Comparison of ENCODE assay signal across 8 mouse cellular contexts in genomic region chr2:156233275-156233948, GRCm38 (mm10). TPM values are rescaled to one million over a fixed set of nuclear protein-coding genes. Genes with fewer than 3 reads are reported as not detected.
DNase-seq lines count a peak whose midpoint lies in the region; ATAC-seq and TF ChIP-seq lines count a peak whose summit lies in the region.

No protein-coding gene starts in this region.

- H3K79me2 ChIP-seq in heart, adult 2 months (replicated peaks; ENCODE audit: control insufficient read depth, insufficient read depth, low read length), result peaks cover 4% of the 10 kb centered on the region; the same call in 1 of the 2 replicates

- intact Hi-C loops in heart, adult 2 months (cut with DNase I), result no loop called here

- H3K27me3 ChIP-seq in heart, adult 2 months (ENCODE audit: control insufficient read depth, insufficient read depth, low read length), result no peaks in the 10 kb centered on the region
- H3K27me3 ChIP-seq in heart, embryonic 12.5 days (replicated peaks), result no peaks in the 10 kb centered on the region
- no peaks in the 10 kb centered on the region for H3K27me3 ChIP-seq in embryonic facial prominence, embryonic 12.5 days
- no peaks in the 10 kb centered on the region for H3K27me3 ChIP-seq in stomach, postnatal 0 days (ENCODE audit: control insufficient read depth, insufficient read depth, low read length)

- H3K9me3 ChIP-seq in heart, embryonic 12.5 days (replicated peaks), result no peaks in the 10 kb centered on the region
- no peaks in the 10 kb centered on the region for H3K9me3 ChIP-seq in embryonic facial prominence, embryonic 12.5 days
- H3K9me3 ChIP-seq in stomach, postnatal 0 days (ENCODE audit: control insufficient read depth, low read length), result no peaks in the 10 kb centered on the region

- WGBS in heart, adult 2 months, result 80% methylated on average over 3 of the region's 3 CpGs
- 83% methylated on average over 3 of the region's 3 CpGs for WGBS in heart, embryonic 12.5 days
- 35% methylated on average over 3 of the region's 3 CpGs for WGBS in embryonic facial prominence, embryonic 12.5 days
- 76% methylated on average over 3 of the region's 3 CpGs for WGBS in stomach, postnatal 0 days

- DNase-seq in heart, adult 2 months, result peak in 1 of 2 experiments; percentile 19
- DNase-seq in layer of hippocampus, postnatal 14 days (ENCODE audit: low spot score in 2 of 2), result peak; percentile 64 to 88
- peak; percentile 68 to 84 for DNase-seq in right cerebral cortex, postnatal 36 days (ENCODE audit: low spot score in 2 of 2)
- no peak for DNase-seq in thymus, postnatal 4 days
- DNase-seq in adrenal gland, adult 18-20 months (ENCODE audit: low spot score in 2 of 2), result no peak
- DNase-seq in stomach, postnatal 0 days (ENCODE audit: low spot score), result no peak

- peak overlapping the region; percentile 38; the same call in 1 of the 2 replicates for H3K27ac ChIP-seq in heart, adult 2 months
- no peak overlapping the region for H3K27ac ChIP-seq in heart, embryonic 12.5 days (ENCODE audit: poor library complexity, severe bottlenecking)
- peak overlapping the region; percentile 67; the same call in 1 of the 2 replicates for H3K27ac ChIP-seq in embryonic facial prominence, embryonic 12.5 days
- no peak overlapping the region for H3K27ac ChIP-seq in stomach, postnatal 0 days (replicated peaks)

- peaks cover 2% of the 10 kb centered on the region; the same call in 1 of the 2 replicates for H3K36me3 ChIP-seq in heart, adult 2 months (ENCODE audit: control insufficient read depth, insufficient read depth, low read length)
- H3K36me3 ChIP-seq in heart, embryonic 12.5 days, result peaks cover 73% of the 10 kb centered on the region
- peaks cover 42% of the 10 kb centered on the region for H3K36me3 ChIP-seq in embryonic facial prominence, embryonic 12.5 days
- H3K36me3 ChIP-seq in stomach, postnatal 0 days (ENCODE audit: control insufficient read depth, insufficient read depth, low read length), result no peaks in the 10 kb centered on the region

- no peak for ATAC-seq in heart, embryonic 12.5 days (ENCODE audit: insufficient number of reproducible peaks, low FRiP score)
- ATAC-seq in embryonic facial prominence, embryonic 12.5 days (ENCODE audit: insufficient number of reproducible peaks, insufficient read depth, low FRiP score, low TSS enrichment), result no peak
- ATAC-seq in stomach, postnatal 0 days (ENCODE audit: low FRiP score, low TSS enrichment), result no peak

- H3K9ac ChIP-seq in heart, adult 2 months (ENCODE audit: low read depth, low read length), result no peak overlapping the region
- H3K9ac ChIP-seq in heart, embryonic 12.5 days, result no peak overlapping the region
- H3K9ac ChIP-seq in embryonic facial prominence, embryonic 12.5 days, result no peak overlapping the region
- no peak overlapping the region for H3K9ac ChIP-seq in stomach, postnatal 0 days (ENCODE audit: low read length)

- no peak for TF ChIP-seq CTCF in heart, adult 2 months (IDR thresholded peaks at IDR 0.05)
- TF ChIP-seq CTCF in stomach, postnatal 0 days (IDR thresholded peaks at IDR 0.05; ENCODE audit: low read depth), result no peak

- H3K4me3 ChIP-seq in heart, adult 2 months, result no peak overlapping the region
- no peak overlapping the region for H3K4me3 ChIP-seq in heart, embryonic 12.5 days
- H3K4me3 ChIP-seq in embryonic facial prominence, embryonic 12.5 days, result no peak overlapping the region
- H3K4me3 ChIP-seq in stomach, postnatal 0 days (ENCODE audit: low read depth, low read length), result no peak overlapping the region

- no peak overlapping the region for H3K4me2 ChIP-seq in heart, embryonic 12.5 days
- no peak overlapping the region for H3K4me2 ChIP-seq in embryonic facial prominence, embryonic 12.5 days (replicated peaks)
- no peak overlapping the region for H3K4me2 ChIP-seq in stomach, postnatal 0 days (replicated peaks; ENCODE audit: low read depth)

- peaks cover 2% of the 10 kb centered on the region for H3K4me1 ChIP-seq in heart, adult 2 months (ENCODE audit: control insufficient read depth, insufficient read depth, low read length)
- H3K4me1 ChIP-seq in heart, embryonic 12.5 days (replicated peaks), result no peaks in the 10 kb centered on the region
- H3K4me1 ChIP-seq in embryonic facial prominence, embryonic 12.5 days, result peaks cover 10% of the 10 kb centered on the region
- no peaks in the 10 kb centered on the region for H3K4me1 ChIP-seq in stomach, postnatal 0 days (replicated peaks; ENCODE audit: control insufficient read depth, insufficient read depth)

- TF ChIP-seq POLR2A in heart, adult 2 months (IDR thresholded peaks at IDR 0.05; ENCODE audit: insufficient read depth, low read depth, low read length), result no peak

- no peak for TF ChIP-seq EP300 in heart, adult 2 months (IDR thresholded peaks at IDR 0.05; ENCODE audit: insufficient read depth, low read depth, low read length)
- no peak for TF ChIP-seq EP300 in stomach, postnatal 0 days (optimal IDR thresholded peaks at IDR 0.05)

RNA-seq across cellular contexts. Expression of gene Phf20, which starts 37.1 kb away (rescaled TPM):
- total RNA-seq in heart, adult 2 months (2021), result 10 to 100 TPM; 15.6 to 20.0 TPM
- 7.1 and 8.9 TPM in 2 replicates for polyA plus RNA-seq in heart, adult 2 months (2012; rRNA removed)
- polyA plus RNA-seq in heart, embryonic 12.5 days (2016; fragmentation: Nextera tagmentation; extraction: Ambion mirVana), result 52.5 and 54.5 TPM in 2 replicates
- polyA plus RNA-seq in embryonic facial prominence, embryonic 12.5 days (2016; fragmentation: Nextera tagmentation; extraction: Ambion mirVana), result 82.0 and 85.6 TPM in 2 replicates
- 10 to 100 TPM; 76.5 to 77.4 TPM for total RNA-seq in layer of hippocampus, postnatal 14 days (2021)
- total RNA-seq in adrenal gland, adult 18-20 months (2021), result 10 to 100 TPM; 32.3 to 42.2 TPM
- 28.4 and 29.3 TPM in 2 replicates for polyA plus RNA-seq in stomach, postnatal 0 days (2015; fragmentation: Nextera tagmentation; extraction: Ambion mirVana)

RNA-seq across cellular contexts. Expression of gene Rbm39, which starts 53.4 kb away (rescaled TPM):
- total RNA-seq in heart, adult 2 months (2021), result 100 to 1,000 TPM; 124 to 143 TPM
- polyA plus RNA-seq in heart, adult 2 months (2012; rRNA removed), result 25.8 and 45.2 TPM in 2 replicates
- 434 and 459 TPM in 2 replicates for polyA plus RNA-seq in heart, embryonic 12.5 days (2016; fragmentation: Nextera tagmentation; extraction: Ambion mirVana)
- polyA plus RNA-seq in embryonic facial prominence, embryonic 12.5 days (2016; fragmentation: Nextera tagmentation; extraction: Ambion mirVana), result 761 and 773 TPM in 2 replicates
- total RNA-seq in layer of hippocampus, postnatal 14 days (2021), result 100 to 1,000 TPM; 293 to 339 TPM
- total RNA-seq in adrenal gland, adult 18-20 months (2021), result 100 to 1,000 TPM; 283 to 382 TPM
- 335 and 349 TPM in 2 replicates for polyA plus RNA-seq in stomach, postnatal 0 days (2015; fragmentation: Nextera tagmentation; extraction: Ambion mirVana)

Comparison
In these comparisons a context has a peak if more than half of its experiments do, and no peak if none do; other contexts are left out.
1. H3K27ac ChIP-seq: peak in heart, adult 2 months (single experiment) and embryonic facial prominence, embryonic 12.5 days (single experiment); none in heart, embryonic 12.5 days (single experiment) and stomach, postnatal 0 days (single experiment).
2. DNase-seq: peak in layer of hippocampus, postnatal 14 days (2 of 2) and right cerebral cortex, postnatal 36 days (2 of 2); none in thymus, postnatal 4 days (single experiment), adrenal gland, adult 18-20 months (0 of 2) and stomach, postnatal 0 days (single experiment).